In genomic region chr11:74857756-74858155, GRCm38 (mm10) we compare ENCODE assay signal across 29 mouse cellular contexts. TPM values are rescaled to one million over a fixed set of nuclear protein-coding genes. Genes with fewer than 3 reads are reported as not detected.
A peak's percentile ranks its signal among the peaks of the same experiment; 100 is the strongest.
DNase-seq lines count a peak whose midpoint lies in the region; ATAC-seq and TF ChIP-seq lines count a peak whose summit lies in the region.
"Had no signal": no experiment of that assay in that cellular context is flagged by ENCODE, and none has a peak within 500 bp of the region (broad histone marks: within the 10 kb centered on the region; RNA-seq: fewer than 3 reads in every experiment).

No protein-coding gene starts in this region.

- no peak for TF ChIP-seq CTCF in ES-Bruce4 (IDR thresholded peaks at IDR 0.05; ENCODE audit: low read depth, low read length)
- no peak for TF ChIP-seq CTCF in stomach, postnatal 0 days (IDR thresholded peaks at IDR 0.05; ENCODE audit: low read depth)

- H3K9me3 ChIP-seq in forebrain, embryonic 11.5 days (ENCODE audit: control insufficient read depth, low read length) = no peaks in the 10 kb centered on the region
- no peaks in the 10 kb centered on the region for H3K9me3 ChIP-seq in forebrain, embryonic 13.5 days (replicated peaks)
- H3K9me3 ChIP-seq in hindbrain, embryonic 13.5 days = no peaks in the 10 kb centered on the region
- H3K9me3 ChIP-seq in hindbrain, embryonic 14.5 days (ENCODE audit: control insufficient read depth, low read length) = no peaks in the 10 kb centered on the region
- H3K9me3 ChIP-seq in ES-Bruce4 (replicated peaks; ENCODE audit: control insufficient read depth, insufficient read depth, low read length, poor library complexity, severe bottlenecking) = no peaks in the 10 kb centered on the region
- H3K9me3 ChIP-seq in stomach, postnatal 0 days (ENCODE audit: control insufficient read depth, low read length) = no peaks in the 10 kb centered on the region
- H3K9me3 ChIP-seq: forebrain, embryonic 12.5 days; heart, embryonic 15.5 days; hindbrain, embryonic 15.5 days; limb, embryonic 12.5 days; liver, embryonic 15.5 days; stomach, embryonic 15.5 days had no signal

- peak; percentile 46 for DNase-seq in forebrain, embryonic 11.5 days (ENCODE audit: low spot score)
- no peak for DNase-seq in hindbrain, embryonic 14.5 days (ENCODE audit: low spot score)
- no peak for DNase-seq in stomach, postnatal 0 days (ENCODE audit: low spot score)
- no peak for DNase-seq in right cerebral cortex, adult 18-20 months
- DNase-seq: adrenal gland, postnatal 25 days; cerebellum, adult 18-20 months; cerebellum, postnatal 14 days; gastrocnemius, postnatal 14 days; kidney, adult 11 months; kidney, postnatal 14 days; lung, embryonic 14.5 days; lung, postnatal 14 days; retina, postnatal 1 day; right cerebral cortex, postnatal 25 days; thymus, postnatal 14 days had no signal

- no peaks in the 10 kb centered on the region for H3K36me3 ChIP-seq in forebrain, embryonic 11.5 days (ENCODE audit: control insufficient read depth, insufficient read depth, low read length)
- peaks cover 49% of the 10 kb centered on the region for H3K36me3 ChIP-seq in forebrain, embryonic 13.5 days (ENCODE audit: poor library complexity, severe bottlenecking)
- peaks cover 74% of the 10 kb centered on the region for H3K36me3 ChIP-seq in hindbrain, embryonic 13.5 days
- peaks cover 74% of the 10 kb centered on the region for H3K36me3 ChIP-seq in hindbrain, embryonic 14.5 days (replicated peaks; ENCODE audit: control insufficient read depth, insufficient read depth)
- no peaks in the 10 kb centered on the region for H3K36me3 ChIP-seq in ES-Bruce4 (ENCODE audit: control insufficient read depth, insufficient read depth, low read length, poor library complexity, severe bottlenecking)
- H3K36me3 ChIP-seq in stomach, postnatal 0 days (ENCODE audit: control insufficient read depth, insufficient read depth, low read length) = no peaks in the 10 kb centered on the region
- H3K36me3 ChIP-seq: heart, embryonic 15.5 days; liver, embryonic 15.5 days; stomach, embryonic 15.5 days had no signal

- no peak for TF ChIP-seq EP300 in ES-Bruce4 (IDR thresholded peaks at IDR 0.05; ENCODE audit: insufficient read depth, low read depth, low read length)
- TF ChIP-seq EP300 in stomach, postnatal 0 days (optimal IDR thresholded peaks at IDR 0.05) = no peak

- H3K4me2 ChIP-seq in forebrain, embryonic 11.5 days (ENCODE audit: low read depth, low read length, severe bottlenecking) = no peak overlapping the region
- H3K4me2 ChIP-seq in forebrain, embryonic 13.5 days = no peak overlapping the region
- no peak overlapping the region for H3K4me2 ChIP-seq in hindbrain, embryonic 13.5 days
- no peak overlapping the region for H3K4me2 ChIP-seq in hindbrain, embryonic 14.5 days (replicated peaks)
- H3K4me2 ChIP-seq in stomach, postnatal 0 days (replicated peaks; ENCODE audit: low read depth) = no peak overlapping the region
- H3K4me2 ChIP-seq: forebrain, embryonic 12.5 days; heart, embryonic 15.5 days; hindbrain, embryonic 15.5 days; limb, embryonic 12.5 days; liver, embryonic 15.5 days; lung, embryonic 14.5 days; midbrain, embryonic 11.5 days; stomach, embryonic 15.5 days had no signal

- no peaks in the 10 kb centered on the region for H3K4me1 ChIP-seq in forebrain, embryonic 11.5 days (replicated peaks; ENCODE audit: control insufficient read depth, insufficient read depth, low read length)
- no peaks in the 10 kb centered on the region for H3K4me1 ChIP-seq in forebrain, embryonic 13.5 days
- no peaks in the 10 kb centered on the region for H3K4me1 ChIP-seq in hindbrain, embryonic 13.5 days (replicated peaks)
- H3K4me1 ChIP-seq in hindbrain, embryonic 14.5 days (replicated peaks; ENCODE audit: control insufficient read depth, insufficient read depth, low read length) = no peaks in the 10 kb centered on the region
- peaks cover 2% of the 10 kb centered on the region for H3K4me1 ChIP-seq in ES-Bruce4 (ENCODE audit: control insufficient read depth, insufficient read depth, low read length)
- no peaks in the 10 kb centered on the region for H3K4me1 ChIP-seq in stomach, postnatal 0 days (replicated peaks; ENCODE audit: control insufficient read depth, insufficient read depth)
- H3K4me1 ChIP-seq: forebrain, embryonic 12.5 days; hindbrain, embryonic 15.5 days; limb, embryonic 12.5 days; liver, embryonic 15.5 days; stomach, embryonic 15.5 days had no signal

- no peak overlapping the region for H3K4me3 ChIP-seq in forebrain, embryonic 11.5 days (ENCODE audit: low read depth, low read length)
- H3K4me3 ChIP-seq in forebrain, embryonic 13.5 days = no peak overlapping the region
- H3K4me3 ChIP-seq in hindbrain, embryonic 13.5 days = no peak overlapping the region
- H3K4me3 ChIP-seq in hindbrain, embryonic 14.5 days (replicated peaks; ENCODE audit: low read length) = no peak overlapping the region
- H3K4me3 ChIP-seq in ES-Bruce4 (ENCODE audit: low read depth, low read length) = peak overlapping the region; percentile 17; the same call in 1 of the 2 replicates
- H3K4me3 ChIP-seq in stomach, postnatal 0 days (ENCODE audit: low read depth, low read length) = no peak overlapping the region
- H3K4me3 ChIP-seq: erythroblast, embryonic 14.5 days; forebrain, embryonic 12.5 days; heart, embryonic 15.5 days; hindbrain, embryonic 15.5 days; left cerebral cortex, adult 2 months; limb, embryonic 12.5 days; liver, embryonic 15.5 days; stomach, embryonic 15.5 days had no signal

- TF ChIP-seq POLR2A in ES-Bruce4 (IDR thresholded peaks at IDR 0.05; ENCODE audit: insufficient read depth, low read length) = no peak

- H3K9ac ChIP-seq in forebrain, embryonic 11.5 days (ENCODE audit: low read length) = no peak overlapping the region
- no peak overlapping the region for H3K9ac ChIP-seq in forebrain, embryonic 13.5 days
- H3K9ac ChIP-seq in hindbrain, embryonic 13.5 days = 0 out of 2 replicates have a peak overlapping the region, but pooled peaks have one; percentile 35
- H3K9ac ChIP-seq in hindbrain, embryonic 14.5 days = no peak overlapping the region
- H3K9ac ChIP-seq in ES-Bruce4 (ENCODE audit: low read depth, poor library complexity, severe bottlenecking) = no peak overlapping the region
- H3K9ac ChIP-seq in stomach, postnatal 0 days (ENCODE audit: low read length) = no peak overlapping the region; the same call in 1 of the 2 replicates
- H3K9ac ChIP-seq: forebrain, embryonic 12.5 days; heart, embryonic 15.5 days; hindbrain, embryonic 15.5 days; limb, embryonic 12.5 days; liver, embryonic 15.5 days; lung, embryonic 14.5 days; stomach, embryonic 15.5 days had no signal

- 90% methylated on average over 9 of the region's 9 CpGs for WGBS in forebrain, embryonic 11.5 days
- 89% methylated on average over 9 of the region's 9 CpGs for WGBS in forebrain, embryonic 13.5 days
- WGBS in hindbrain, embryonic 13.5 days = 89% methylated on average over 9 of the region's 9 CpGs
- 88% methylated on average over 9 of the region's 9 CpGs for WGBS in hindbrain, embryonic 14.5 days
- WGBS in stomach, postnatal 0 days = 88% methylated on average over 9 of the region's 9 CpGs

- no peaks in the 10 kb centered on the region for H3K27me3 ChIP-seq in forebrain, embryonic 11.5 days (ENCODE audit: control insufficient read depth, insufficient read depth, low read length)
- H3K27me3 ChIP-seq in forebrain, embryonic 13.5 days = no peaks in the 10 kb centered on the region
- H3K27me3 ChIP-seq in hindbrain, embryonic 13.5 days = no peaks in the 10 kb centered on the region
- H3K27me3 ChIP-seq in hindbrain, embryonic 14.5 days (ENCODE audit: control insufficient read depth, insufficient read depth, low read length) = no peaks in the 10 kb centered on the region
- no peaks in the 10 kb centered on the region for H3K27me3 ChIP-seq in ES-Bruce4 (ENCODE audit: control insufficient read depth, insufficient read depth, low read length, poor library complexity, severe bottlenecking)
- H3K27me3 ChIP-seq in stomach, postnatal 0 days (ENCODE audit: control insufficient read depth, insufficient read depth, low read length) = no peaks in the 10 kb centered on the region
- H3K27me3 ChIP-seq: forebrain, embryonic 12.5 days; heart, embryonic 15.5 days; hindbrain, embryonic 15.5 days; limb, embryonic 12.5 days; liver, embryonic 15.5 days; stomach, embryonic 15.5 days had no signal

- ATAC-seq in forebrain, embryonic 11.5 days (replicated peaks; ENCODE audit: low FRiP score) = no peak
- no peak for ATAC-seq in forebrain, embryonic 13.5 days
- ATAC-seq in hindbrain, embryonic 13.5 days (ENCODE audit: low FRiP score) = no peak
- ATAC-seq in hindbrain, embryonic 14.5 days (ENCODE audit: low FRiP score) = no peak
- ATAC-seq in stomach, postnatal 0 days (ENCODE audit: low FRiP score, low TSS enrichment) = peak; percentile 14; the same call in 1 of the 2 replicates
- ATAC-seq: inflammation-experienced regulatory T-cells, adult 6 months; midbrain, embryonic 16.5 days had no signal

- H3K27ac ChIP-seq in forebrain, embryonic 11.5 days (ENCODE audit: low read depth, low read length) = no peak overlapping the region
- no peak overlapping the region for H3K27ac ChIP-seq in forebrain, embryonic 13.5 days
- H3K27ac ChIP-seq in hindbrain, embryonic 13.5 days = no peak overlapping the region
- no peak overlapping the region for H3K27ac ChIP-seq in hindbrain, embryonic 14.5 days
- H3K27ac ChIP-seq in ES-Bruce4 (ENCODE audit: insufficient read depth, low read length) = no peak overlapping the region
- no peak overlapping the region for H3K27ac ChIP-seq in stomach, postnatal 0 days (replicated peaks)
- H3K27ac ChIP-seq: forebrain, embryonic 12.5 days; heart, embryonic 15.5 days; hindbrain, embryonic 15.5 days; left cerebral cortex, adult 2 months; limb, embryonic 12.5 days; liver, embryonic 15.5 days; stomach, embryonic 15.5 days had no signal

RNA-seq across cellular contexts. Expression of gene Mnt, which starts 27.0 kb away (rescaled TPM):
- polyA plus RNA-seq in forebrain, embryonic 11.5 days (2014; fragmentation: Nextera tagmentation; extraction: Ambion mirVana) = 5.8 and 6.0 TPM in 2 replicates
- polyA plus RNA-seq in forebrain, embryonic 13.5 days (2015; fragmentation: Nextera tagmentation; extraction: Ambion mirVana) = 6.8 and 8.1 TPM in 2 replicates
- polyA plus RNA-seq in hindbrain, embryonic 13.5 days (2015; fragmentation: Nextera tagmentation; extraction: Ambion mirVana) = 9.0 and 9.1 TPM in 2 replicates
- 8.3 and 8.8 TPM in 2 replicates for polyA plus RNA-seq in hindbrain, embryonic 14.5 days (2014; fragmentation: Nextera tagmentation; extraction: Ambion mirVana)
- 15.4 and 17.1 TPM in 2 replicates for polyA plus RNA-seq in ES-Bruce4 (2011; ENCODE audit: insufficient read depth, insufficient read length, low read depth, missing spikeins)
- 2.5 and 2.6 TPM in 2 replicates for polyA plus RNA-seq in stomach, postnatal 0 days (2015; fragmentation: Nextera tagmentation; extraction: Ambion mirVana)

RNA-seq across cellular contexts. Expression of gene Sgsm2, which starts 39.1 kb away (rescaled TPM):
- 8.6 and 9.2 TPM in 2 replicates for polyA plus RNA-seq in forebrain, embryonic 11.5 days (2014; fragmentation: Nextera tagmentation; extraction: Ambion mirVana)
- polyA plus RNA-seq in forebrain, embryonic 13.5 days (2015; fragmentation: Nextera tagmentation; extraction: Ambion mirVana) = 9.7 and 10.5 TPM in 2 replicates
- polyA plus RNA-seq in hindbrain, embryonic 13.5 days (2015; fragmentation: Nextera tagmentation; extraction: Ambion mirVana) = 17.8 and 19.1 TPM in 2 replicates
- polyA plus RNA-seq in hindbrain, embryonic 14.5 days (2014; fragmentation: Nextera tagmentation; extraction: Ambion mirVana) = 23.7 and 28.9 TPM in 2 replicates
- polyA plus RNA-seq in ES-Bruce4 (2011; ENCODE audit: insufficient read depth, insufficient read length, low read depth, missing spikeins) = 17.4 and 21.2 TPM in 2 replicates
- 3.4 and 4.1 TPM in 2 replicates for polyA plus RNA-seq in stomach, postnatal 0 days (2015; fragmentation: Nextera tagmentation; extraction: Ambion mirVana)

RNA-seq across cellular contexts. Expression of gene Tsr1, which starts 40.1 kb away (rescaled TPM):
- polyA plus RNA-seq in forebrain, embryonic 11.5 days (2014; fragmentation: Nextera tagmentation; extraction: Ambion mirVana) = 54.0 and 57.4 TPM in 2 replicates
- polyA plus RNA-seq in forebrain, embryonic 13.5 days (2015; fragmentation: Nextera tagmentation; extraction: Ambion mirVana) = 33.3 and 39.1 TPM in 2 replicates
- polyA plus RNA-seq in hindbrain, embryonic 13.5 days (2015; fragmentation: Nextera tagmentation; extraction: Ambion mirVana) = 29.4 and 29.6 TPM in 2 replicates
- polyA plus RNA-seq in hindbrain, embryonic 14.5 days (2014; fragmentation: Nextera tagmentation; extraction: Ambion mirVana) = 32.1 and 33.1 TPM in 2 replicates
- polyA plus RNA-seq in ES-Bruce4 (2011; ENCODE audit: insufficient read depth, insufficient read length, low read depth, missing spikeins) = 100 and 105 TPM in 2 replicates
- polyA plus RNA-seq in stomach, postnatal 0 days (2015; fragmentation: Nextera tagmentation; extraction: Ambion mirVana) = 22.3 and 22.5 TPM in 2 replicates
